Mouse (Mus musculus): ENCODE data around the gene Itgb6.

Itgb6 gene

GRCm38 (mm10) chr2:60699591-60699990, 22.9 kb downstream of the Itgb6 start:
- Histone ChIP-seq H3K9me3 (ENCODE audit: low read length) (no peaks in the 10 kb centered on the region), H3K4me3 (replicated peaks; ENCODE audit: low read length) (no peak overlapping the region), H3K27me3 (ENCODE audit: insufficient read depth, low read length) (peaks cover 14% of the 10 kb centered on the region), H3K4me1 (replicated peaks; ENCODE audit: low read depth, low read length) (peaks cover 9% of the 10 kb centered on the region), H3K36me3 (ENCODE audit: insufficient read depth, low read length) (no peaks in the 10 kb centered on the region)
- TF ChIP-seq POU5F1 (IDR thresholded peaks at IDR 0.05; ENCODE audit: borderline replicate concordance, low read length) (no peak), NANOG (IDR thresholded peaks at IDR 0.05; ENCODE audit: borderline replicate concordance, low read length) (no peak), CTCF (conservative IDR thresholded peaks at IDR 0.05; ENCODE audit: low read length) (no peak)

- Histone ChIP-seq H3K4me3 (replicated peaks; ENCODE audit: low read length) (no peak overlapping the region), H3K4me1 (replicated peaks; ENCODE audit: low read depth, low read length) (peaks cover 24% of the 10 kb centered on the region), H3K36me3 (ENCODE audit: insufficient read depth, low read length) (no peaks in the 10 kb centered on the region), H3K27me3 (ENCODE audit: insufficient read depth, low read length) (peaks cover 18% of the 10 kb centered on the region), H3K9me3 (ENCODE audit: low read length) (no peaks in the 10 kb centered on the region)
- no peak for TF ChIP-seq POU5F1 (IDR thresholded peaks at IDR 0.05; ENCODE audit: borderline replicate concordance, low read length)
- no peak for TF ChIP-seq CTCF (conservative IDR thresholded peaks at IDR 0.05; ENCODE audit: low read length)
- no peak for TF ChIP-seq NANOG (IDR thresholded peaks at IDR 0.05; ENCODE audit: borderline replicate concordance, low read length)
Measured at GRCm38 (mm10) chr2:60698155-60698554, 24.3 kb downstream of the Itgb6 start.

GRCm38 (mm10) chr2:60697530-60697929, 24.9 kb downstream of the Itgb6 start:
- no peaks in the 10 kb centered on the region for H3K9me3 ChIP-seq (ENCODE audit: low read length)
- peaks cover 30% of the 10 kb centered on the region for H3K4me1 ChIP-seq (replicated peaks; ENCODE audit: low read depth, low read length)
- peaks cover 18% of the 10 kb centered on the region for H3K27me3 ChIP-seq (ENCODE audit: insufficient read depth, low read length)
- no peaks in the 10 kb centered on the region for H3K36me3 ChIP-seq (ENCODE audit: insufficient read depth, low read length)
- TF ChIP-seq POU5F1 (IDR thresholded peaks at IDR 0.05; ENCODE audit: borderline replicate concordance, low read length) (no peak), CTCF (conservative IDR thresholded peaks at IDR 0.05; ENCODE audit: low read length) (no peak), NANOG (IDR thresholded peaks at IDR 0.05; ENCODE audit: borderline replicate concordance, low read length) (no peak)
- no peak overlapping the region for H3K4me3 ChIP-seq (replicated peaks; ENCODE audit: low read length)

DNA sequence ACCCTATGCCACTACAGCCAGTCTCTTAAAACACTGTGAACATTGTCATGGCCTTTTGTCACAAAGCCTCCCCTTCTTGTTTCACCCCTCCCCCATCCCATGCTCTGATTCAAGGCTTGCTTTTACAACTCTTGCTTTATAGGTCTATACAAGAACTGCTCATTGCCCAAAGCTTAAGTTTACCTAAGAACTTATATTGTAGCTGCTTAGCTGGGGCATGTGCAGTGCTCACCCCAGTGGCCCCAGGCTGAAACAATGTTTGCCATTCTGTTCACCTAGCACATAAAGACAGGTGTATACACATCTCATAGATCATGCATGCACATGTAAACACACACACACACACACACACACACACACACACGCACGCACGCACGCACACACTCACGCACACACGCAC, 25.9 kb downstream of the Itgb6 start:
- Histone ChIP-seq H3K36me3 (ENCODE audit: insufficient read depth, low read length) (no peaks in the 10 kb centered on the region), H3K9me3 (ENCODE audit: low read length) (no peaks in the 10 kb centered on the region), H3K4me3 (replicated peaks; ENCODE audit: low read length) (no peak overlapping the region), H3K4me1 (replicated peaks; ENCODE audit: low read depth, low read length) (peaks cover 36% of the 10 kb centered on the region), H3K27me3 (ENCODE audit: insufficient read depth, low read length) (peaks cover 18% of the 10 kb centered on the region)
- no peak for TF ChIP-seq CTCF (conservative IDR thresholded peaks at IDR 0.05; ENCODE audit: low read length)
- TF ChIP-seq POU5F1 (IDR thresholded peaks at IDR 0.05; ENCODE audit: borderline replicate concordance, low read length) = no peak
- no peak for TF ChIP-seq NANOG (IDR thresholded peaks at IDR 0.05; ENCODE audit: borderline replicate concordance, low read length)

- Histone ChIP-seq H3K4me3 (replicated peaks; ENCODE audit: low read length) (no peak overlapping the region), H3K9me3 (ENCODE audit: low read length) (no peaks in the 10 kb centered on the region), H3K4me1 (replicated peaks; ENCODE audit: low read depth, low read length) (peaks cover 36% of the 10 kb centered on the region), H3K27me3 (ENCODE audit: insufficient read depth, low read length) (peaks cover 18% of the 10 kb centered on the region), H3K36me3 (ENCODE audit: insufficient read depth, low read length) (no peaks in the 10 kb centered on the region)
- TF ChIP-seq CTCF (conservative IDR thresholded peaks at IDR 0.05; ENCODE audit: low read length) = no peak
- no peak for TF ChIP-seq POU5F1 (IDR thresholded peaks at IDR 0.05; ENCODE audit: borderline replicate concordance, low read length)
- TF ChIP-seq NANOG (IDR thresholded peaks at IDR 0.05; ENCODE audit: borderline replicate concordance, low read length) = no peak
Measured at GRCm38 (mm10) chr2:60695706-60696105, 26.7 kb downstream of the Itgb6 start.

GRCm38 (mm10) chr2:60694563-60694962, 27.9 kb downstream of the Itgb6 start:
- no peaks in the 10 kb centered on the region for H3K9me3 ChIP-seq (ENCODE audit: low read length)
- peaks cover 18% of the 10 kb centered on the region for H3K27me3 ChIP-seq (ENCODE audit: insufficient read depth, low read length)
- H3K4me3 ChIP-seq (replicated peaks; ENCODE audit: low read length) = peak overlapping the region; percentile 67
- peaks cover 36% of the 10 kb centered on the region for H3K4me1 ChIP-seq (replicated peaks; ENCODE audit: low read depth, low read length)
- no peaks in the 10 kb centered on the region for H3K36me3 ChIP-seq (ENCODE audit: insufficient read depth, low read length)
- TF ChIP-seq CTCF (conservative IDR thresholded peaks at IDR 0.05; ENCODE audit: low read length) = no peak
- TF ChIP-seq NANOG (IDR thresholded peaks at IDR 0.05; ENCODE audit: borderline replicate concordance, low read length) = no peak
- TF ChIP-seq POU5F1 (IDR thresholded peaks at IDR 0.05; ENCODE audit: borderline replicate concordance, low read length) = no peak

- Histone ChIP-seq H3K36me3 (ENCODE audit: insufficient read depth, low read length) (no peaks in the 10 kb centered on the region), H3K9me3 (ENCODE audit: low read length) (no peaks in the 10 kb centered on the region), H3K4me1 (replicated peaks; ENCODE audit: low read depth, low read length) (peaks cover 38% of the 10 kb centered on the region), H3K27me3 (ENCODE audit: insufficient read depth, low read length) (peaks cover 12% of the 10 kb centered on the region), H3K4me3 (replicated peaks; ENCODE audit: low read length) (no peak overlapping the region)
- TF ChIP-seq CTCF (conservative IDR thresholded peaks at IDR 0.05; ENCODE audit: low read length) (no peak), NANOG (IDR thresholded peaks at IDR 0.05; ENCODE audit: borderline replicate concordance, low read length) (no peak), POU5F1 (IDR thresholded peaks at IDR 0.05; ENCODE audit: borderline replicate concordance, low read length) (no peak)
Measured at GRCm38 (mm10) chr2:60692239-60692638, 30.2 kb downstream of the Itgb6 start.

GRCm38 (mm10) chr2:60690212-60690611, 32.2 kb downstream of the Itgb6 start:
- no peak overlapping the region for H3K4me3 ChIP-seq (replicated peaks; ENCODE audit: low read length)
- no peak for TF ChIP-seq POU5F1 (IDR thresholded peaks at IDR 0.05; ENCODE audit: borderline replicate concordance, low read length)
- no peak for TF ChIP-seq NANOG (IDR thresholded peaks at IDR 0.05; ENCODE audit: borderline replicate concordance, low read length)
- TF ChIP-seq CTCF (conservative IDR thresholded peaks at IDR 0.05; ENCODE audit: low read length) = no peak
- H3K36me3 ChIP-seq (ENCODE audit: insufficient read depth, low read length) = no peaks in the 10 kb centered on the region
- H3K27me3 ChIP-seq (ENCODE audit: insufficient read depth, low read length) = peaks cover 10% of the 10 kb centered on the region
- H3K4me1 ChIP-seq (replicated peaks; ENCODE audit: low read depth, low read length) = peaks cover 38% of the 10 kb centered on the region
- H3K9me3 ChIP-seq (ENCODE audit: low read length) = no peaks in the 10 kb centered on the region

- TF ChIP-seq POU5F1 (IDR thresholded peaks at IDR 0.05; ENCODE audit: borderline replicate concordance, low read length) (no peak), NANOG (IDR thresholded peaks at IDR 0.05; ENCODE audit: borderline replicate concordance, low read length) (no peak), CTCF (conservative IDR thresholded peaks at IDR 0.05; ENCODE audit: low read length) (no peak)
- no peaks in the 10 kb centered on the region for H3K9me3 ChIP-seq (ENCODE audit: low read length)
- no peaks in the 10 kb centered on the region for H3K36me3 ChIP-seq (ENCODE audit: insufficient read depth, low read length)
- no peak overlapping the region for H3K4me3 ChIP-seq (replicated peaks; ENCODE audit: low read length)
- no peaks in the 10 kb centered on the region for H3K27me3 ChIP-seq (ENCODE audit: insufficient read depth, low read length)
- peaks cover 29% of the 10 kb centered on the region for H3K4me1 ChIP-seq (replicated peaks; ENCODE audit: low read depth, low read length)
Measured at GRCm38 (mm10) chr2:60688944-60689615, 33.4 kb downstream of the Itgb6 start.
